Mouse (Mus musculus) kidney, adult 18-20 months (tissue): ENCODE measurements around the gene Gm28551.
"Not testable (repeated sequence)": the region's sequence is repeated elsewhere in the genome, so short reads cannot be mapped to it uniquely, and the experiment has no call there.

Source experiments
- DNase-seq: peaks from one replicate; pipeline ENCODE4 v3.0.0; 2021

The Gm28551 gene

DNA sequence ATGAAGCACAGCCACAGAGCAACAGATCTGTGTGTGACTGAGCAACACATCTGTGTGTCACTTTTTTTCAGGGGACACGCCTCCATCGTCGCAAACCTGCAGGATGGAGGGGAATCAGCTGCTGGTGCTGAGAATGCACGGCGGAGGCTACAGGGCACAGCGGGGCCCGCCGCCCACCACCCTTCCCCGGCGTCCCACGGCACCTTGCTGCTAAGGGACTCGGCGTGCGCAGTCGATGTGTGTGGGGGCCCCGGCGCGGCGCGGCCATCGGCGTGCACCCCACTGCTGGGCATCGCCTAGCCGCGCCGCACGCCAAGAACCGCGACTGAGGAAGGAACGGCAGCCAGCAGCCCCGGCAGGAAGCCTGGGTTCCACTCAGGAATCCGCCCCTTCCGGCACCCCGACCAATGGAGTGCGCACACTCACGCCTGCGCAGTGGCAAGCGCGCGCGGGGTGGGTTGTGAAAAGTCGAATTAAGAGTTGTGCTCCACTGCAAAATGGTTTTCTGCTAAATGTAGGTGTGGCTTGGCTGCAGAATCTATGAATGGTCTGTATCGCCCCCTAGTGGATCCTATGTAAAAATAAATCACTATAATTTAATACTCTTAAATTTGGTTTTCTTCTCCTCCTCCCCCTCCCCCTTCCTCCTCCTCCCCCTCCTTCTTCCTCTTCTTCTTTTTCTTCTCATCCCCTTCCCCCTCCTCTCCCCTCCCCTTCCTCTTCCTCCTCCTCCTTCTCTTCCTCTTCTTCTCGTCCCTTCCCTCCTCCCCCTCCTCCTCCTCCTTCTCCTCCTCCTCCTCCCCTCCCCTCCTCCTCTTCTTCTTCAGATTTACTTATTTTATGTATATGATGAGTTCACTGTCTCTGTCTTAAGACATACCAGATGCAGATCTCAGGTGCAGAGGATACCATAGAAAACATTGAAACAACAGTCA, at the start of gene Gm28551, which contains the start of the genes Asdurf and Asnsd1:
TSS of gene Gm28551 (minus strand) at position 341 of the 935 bp plus-strand sequence.
TSS of gene Asdurf (minus strand) at position 293 of the 935 bp plus-strand sequence.
TSS of gene Asnsd1 (minus strand) at position 426 of the 935 bp plus-strand sequence.
- peak; percentile 97 for DNase-seq

DNA sequence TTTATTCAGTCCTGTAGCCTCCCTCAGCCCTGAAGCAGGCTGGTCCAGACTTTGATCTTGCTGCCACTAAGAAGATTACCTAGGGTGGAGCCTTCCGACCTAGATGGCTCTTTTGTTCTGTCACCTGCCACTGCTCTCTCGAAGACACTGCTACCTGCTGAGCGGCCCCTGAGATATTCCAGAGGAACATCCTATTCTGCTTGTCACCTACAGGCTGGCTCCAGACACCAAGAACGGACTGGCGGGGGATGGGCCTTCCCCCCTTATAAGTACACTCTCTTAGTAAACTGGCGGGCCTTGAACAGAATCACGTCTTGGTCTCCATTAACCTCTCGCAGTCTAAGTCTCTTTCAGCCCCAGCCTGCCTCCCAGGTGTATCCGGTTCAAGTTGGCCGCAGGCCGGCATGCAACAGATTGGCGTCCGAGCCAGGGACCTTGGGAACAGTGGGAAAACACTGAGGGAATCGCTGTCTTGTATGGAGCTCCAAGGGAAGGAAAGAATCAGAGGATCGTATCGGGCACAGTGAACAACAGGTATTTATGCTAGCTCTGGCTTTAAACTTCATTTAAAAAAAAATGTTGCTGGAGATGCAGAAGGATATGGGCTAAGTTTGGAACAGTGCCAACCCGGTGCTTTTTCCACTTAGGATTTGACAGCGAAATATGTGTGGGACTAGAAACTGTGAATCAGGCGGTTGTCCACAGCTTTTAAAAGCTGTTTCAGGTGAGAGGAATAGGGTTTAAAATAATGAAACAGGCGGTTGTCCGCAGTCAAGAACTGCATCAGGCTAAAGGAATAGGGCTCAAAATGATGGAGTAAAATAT, 41.7 kb upstream of the Gm28551 start:
- not testable (repeated sequence) for DNase-seq

DNA sequence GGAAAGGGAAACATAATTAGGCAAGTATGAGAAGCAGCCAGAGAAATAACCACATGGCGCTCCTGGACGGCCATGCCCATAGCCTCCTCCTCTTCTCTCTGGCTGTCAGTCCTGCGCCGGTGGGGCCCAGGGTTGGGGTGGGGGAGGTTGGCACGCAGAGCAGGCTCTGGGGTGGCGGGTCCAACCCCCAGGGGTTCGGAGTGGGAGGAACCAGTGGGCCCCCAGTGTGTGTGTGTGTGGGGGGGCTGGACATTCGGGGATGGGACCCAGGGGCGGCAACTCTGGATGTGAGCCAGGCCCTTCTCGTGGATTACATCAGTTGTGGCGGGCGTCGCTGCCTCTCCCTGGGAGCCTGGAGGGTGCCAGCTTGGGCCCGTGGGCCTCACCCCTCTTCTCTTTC, 36.3 kb upstream of the Gm28551 start:
- DNase-seq: no peak

DNA sequence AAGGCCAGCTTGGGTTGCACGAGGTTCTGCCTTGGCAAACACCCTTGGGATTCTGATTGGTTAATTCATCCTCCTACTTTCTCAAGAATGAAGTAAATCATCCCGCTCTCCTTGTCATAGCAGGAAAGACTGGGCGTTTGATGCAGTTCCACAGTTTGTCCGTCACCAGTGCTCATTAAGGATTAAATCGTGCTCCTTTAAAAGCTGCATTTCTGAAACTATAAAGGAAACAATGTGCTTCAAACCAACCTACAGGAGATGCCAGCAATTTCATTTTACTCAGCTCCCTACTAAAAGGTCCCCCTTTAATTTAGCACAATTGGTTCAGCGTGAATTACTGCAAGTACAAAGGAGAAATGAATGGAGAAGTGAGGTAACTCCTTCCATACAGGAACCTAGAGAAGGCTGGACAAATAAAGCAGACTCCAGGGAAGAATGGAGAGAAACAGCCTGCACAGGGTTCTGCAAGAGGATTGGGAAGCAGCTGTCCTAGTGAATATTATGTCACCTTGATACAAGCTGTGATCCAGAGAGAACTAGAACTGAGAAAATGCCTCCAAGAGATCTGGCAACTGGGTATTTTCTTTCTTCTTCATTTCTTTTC, 31.7 kb upstream of the Gm28551 start:
- DNase-seq: no peak

DNA sequence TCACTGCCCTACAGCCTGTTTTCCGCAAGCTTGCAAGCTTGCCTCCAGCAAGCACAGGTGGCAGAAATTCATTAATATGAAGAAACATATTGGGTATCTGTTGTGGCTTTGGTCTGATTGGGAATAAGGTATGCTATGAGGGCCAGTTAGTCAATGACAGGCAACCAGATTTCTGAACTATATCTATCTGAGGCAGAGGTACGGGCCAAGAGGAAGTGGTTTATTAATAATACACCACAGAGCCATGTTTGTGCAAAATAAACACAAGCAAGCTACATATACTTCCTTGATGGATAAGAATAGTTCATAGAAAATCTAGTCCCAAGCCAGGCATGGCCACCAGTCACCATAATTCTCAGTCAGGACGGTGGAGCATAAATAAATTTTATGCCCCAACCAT, 25.3 kb upstream of the Gm28551 start:
- no peak for DNase-seq

DNA sequence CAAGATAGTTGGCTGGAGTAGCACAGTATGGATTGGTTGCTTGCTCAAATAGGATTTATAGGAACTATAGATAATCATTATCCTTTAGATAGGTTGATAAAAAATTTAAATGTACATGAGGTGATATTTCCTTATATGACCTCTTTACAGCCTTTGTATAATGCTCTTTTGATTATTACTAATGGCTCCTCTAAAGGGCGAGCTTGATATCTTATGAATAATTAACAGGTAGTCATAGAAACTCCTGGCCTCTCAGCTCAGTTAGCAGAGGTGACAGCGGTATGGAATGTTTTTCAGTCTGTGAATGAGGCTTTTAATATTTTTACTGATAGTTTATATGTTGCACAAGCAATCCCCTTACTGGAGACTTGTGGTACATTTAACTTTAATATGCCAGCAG, 23.5 kb upstream of the Gm28551 start:
- not testable (repeated sequence) for DNase-seq

DNA sequence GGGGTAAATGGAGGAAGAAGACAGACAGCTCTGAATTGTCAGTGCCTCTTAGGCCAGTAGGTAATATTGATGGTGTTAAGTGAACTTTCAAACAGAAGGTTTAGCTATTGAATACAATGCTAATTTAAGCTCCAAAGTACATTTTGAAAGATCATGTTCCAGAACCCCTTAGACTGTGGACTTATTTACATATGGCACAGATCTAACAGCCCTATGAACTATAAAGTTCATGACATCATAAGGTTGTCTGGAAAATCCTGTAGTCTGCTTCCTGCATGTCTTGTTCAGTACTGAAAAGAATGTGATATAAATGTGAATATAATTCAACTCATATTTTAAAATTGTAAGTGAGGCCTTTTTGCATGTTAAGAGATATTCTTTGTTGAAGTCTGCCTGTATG, 6.5 kb upstream of the Gm28551 start:
- DNase-seq: no peak

DNA sequence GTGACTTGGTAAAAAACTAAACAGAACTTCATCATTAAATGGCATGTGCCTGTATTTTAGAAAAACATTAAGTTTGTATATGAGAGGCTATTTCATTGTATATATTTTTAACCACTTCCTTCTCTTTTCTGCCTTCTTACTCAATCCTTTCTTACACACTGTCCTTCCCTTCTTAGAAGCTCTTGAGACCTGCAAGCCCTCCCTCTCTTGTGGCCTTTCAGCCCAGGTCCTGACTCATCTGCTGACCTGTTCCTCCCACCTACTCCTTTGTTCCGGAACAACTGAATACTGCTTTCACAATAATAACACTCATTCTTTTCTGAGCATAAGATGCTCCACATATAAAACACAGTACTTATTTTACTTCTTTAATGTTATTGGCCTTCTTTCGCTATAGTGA, 11.4 kb downstream of the Gm28551 start:
- no peak for DNase-seq

DNA sequence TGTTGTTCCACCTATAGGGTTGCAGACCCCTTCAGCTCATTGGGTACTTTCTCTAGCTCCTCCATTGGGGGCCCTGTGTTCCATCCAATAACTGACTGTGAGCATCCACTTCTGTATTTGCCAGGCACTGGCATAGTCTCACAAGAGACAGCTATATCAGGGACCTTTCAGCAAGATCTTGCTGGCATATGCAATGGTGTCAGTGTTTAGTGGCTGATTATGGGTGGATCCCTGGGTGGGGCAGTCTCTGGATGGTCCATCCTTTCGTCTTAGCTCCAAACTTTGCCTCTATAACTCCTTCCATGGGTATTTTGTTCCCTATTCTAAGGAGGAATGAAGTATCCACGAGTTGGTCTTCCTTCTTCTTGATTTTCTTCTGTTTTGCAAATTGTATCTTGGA, 15.1 kb downstream of the Gm28551 start:
- DNase-seq: not testable (repeated sequence)

DNA sequence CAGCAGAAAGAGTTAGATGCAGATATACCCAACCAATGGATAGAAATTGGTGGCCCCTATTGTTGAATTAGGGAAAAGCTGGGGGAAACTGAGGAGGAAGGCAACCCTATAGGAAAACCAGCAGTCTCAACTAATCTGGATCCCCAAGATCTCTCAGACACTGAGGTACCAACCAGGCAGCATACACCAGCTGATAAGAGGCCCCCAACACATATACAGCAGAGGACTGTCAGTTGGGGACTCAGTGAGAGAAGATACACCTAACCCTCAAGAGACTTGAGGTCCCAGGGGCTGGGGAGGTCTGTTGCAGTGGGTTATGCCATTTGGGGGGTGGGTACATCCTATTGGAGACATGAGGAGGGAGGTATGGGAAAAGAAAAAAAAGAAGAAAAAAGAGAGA, 17.0 kb downstream of the Gm28551 start:
- DNase-seq: no peak

DNA sequence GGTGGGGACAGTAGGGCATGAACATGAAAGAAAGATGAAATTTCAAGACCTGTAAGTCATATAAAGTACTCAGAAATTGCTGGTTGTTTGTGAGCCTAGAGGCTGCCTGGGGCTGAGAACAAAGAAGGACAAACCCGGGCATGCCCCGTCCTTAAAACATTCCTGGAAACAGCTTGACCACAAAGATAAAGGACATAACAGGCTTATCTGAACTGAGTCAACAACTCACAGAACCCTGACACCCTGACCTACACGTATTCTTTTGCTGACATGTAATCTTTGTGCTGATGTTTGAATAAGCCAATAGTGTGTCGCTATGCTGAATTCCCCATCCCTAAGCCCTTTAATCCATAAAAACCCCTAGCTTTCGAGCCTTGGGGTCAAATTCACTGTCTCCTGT, 18.9 kb downstream of the Gm28551 start:
- not testable (repeated sequence) for DNase-seq

DNA sequence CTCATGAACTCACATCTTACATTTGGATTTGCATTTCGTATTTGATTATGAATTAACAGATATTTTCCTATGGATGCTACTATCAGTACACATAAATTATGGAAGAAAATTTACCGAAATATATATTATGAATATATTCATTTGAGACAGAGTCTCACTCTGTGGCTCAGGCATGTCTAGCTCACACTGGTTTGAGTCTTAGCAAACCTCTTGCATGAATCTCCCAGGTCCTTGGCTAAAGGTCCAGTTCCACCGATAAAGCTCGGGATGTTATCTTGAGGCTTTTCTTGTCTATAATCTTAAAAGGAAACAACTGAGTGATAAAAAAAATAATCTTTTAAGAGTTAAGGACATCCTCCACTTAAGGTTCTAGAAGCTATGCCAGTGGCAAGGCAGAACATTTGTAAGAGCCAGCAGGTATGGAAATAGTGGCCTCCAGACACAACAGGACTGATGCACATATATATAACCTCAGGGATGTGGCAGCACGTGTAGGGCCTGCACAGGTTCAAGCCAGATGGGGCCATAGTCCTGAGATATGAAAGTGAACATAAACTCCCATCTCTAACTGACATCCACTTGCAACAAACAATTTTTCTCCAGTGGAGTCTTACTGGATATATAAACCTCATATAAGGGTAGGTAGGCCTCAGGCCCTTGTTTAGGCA, 27.5 kb downstream of the Gm28551 start:
- DNase-seq: no peak

DNA sequence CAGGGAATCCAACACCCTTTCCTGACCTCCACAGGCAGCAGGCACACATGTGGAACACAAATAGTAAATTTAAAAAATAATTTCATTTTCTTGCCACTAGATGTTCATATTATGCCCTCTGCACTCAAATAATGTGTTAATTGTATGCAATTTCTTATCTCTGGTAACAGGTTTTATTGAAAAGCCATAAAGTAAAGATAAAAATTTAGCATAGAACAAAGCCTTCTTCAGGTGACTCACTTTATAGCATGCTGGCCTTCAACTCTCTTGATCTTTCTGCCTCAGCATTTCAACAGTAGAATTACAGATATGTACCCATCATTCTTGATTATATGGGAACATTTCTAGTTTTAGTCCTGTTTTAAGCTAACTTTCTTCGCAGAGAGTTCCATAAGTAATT, 28.2 kb downstream of the Gm28551 start:
- no peak for DNase-seq

DNA sequence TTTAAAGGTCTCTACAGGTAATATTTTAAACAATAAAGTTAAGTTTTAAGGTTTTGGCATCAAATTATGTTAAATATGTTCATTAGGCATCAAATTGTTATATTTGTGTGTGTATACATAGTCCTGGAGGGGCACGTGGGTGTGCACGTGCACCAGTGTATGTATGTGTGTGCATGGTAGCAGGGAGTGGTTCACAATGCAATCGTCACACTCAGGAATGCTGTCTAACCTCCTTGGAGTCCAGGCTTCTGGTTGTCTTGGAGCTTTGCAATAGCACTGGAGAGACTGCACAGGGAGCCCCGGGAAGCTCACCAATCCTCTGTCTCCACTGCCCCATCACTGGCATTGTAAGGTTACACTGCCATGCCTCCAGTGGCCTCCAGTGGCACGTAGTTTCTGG, 29.2 kb downstream of the Gm28551 start:
- no peak for DNase-seq

DNA sequence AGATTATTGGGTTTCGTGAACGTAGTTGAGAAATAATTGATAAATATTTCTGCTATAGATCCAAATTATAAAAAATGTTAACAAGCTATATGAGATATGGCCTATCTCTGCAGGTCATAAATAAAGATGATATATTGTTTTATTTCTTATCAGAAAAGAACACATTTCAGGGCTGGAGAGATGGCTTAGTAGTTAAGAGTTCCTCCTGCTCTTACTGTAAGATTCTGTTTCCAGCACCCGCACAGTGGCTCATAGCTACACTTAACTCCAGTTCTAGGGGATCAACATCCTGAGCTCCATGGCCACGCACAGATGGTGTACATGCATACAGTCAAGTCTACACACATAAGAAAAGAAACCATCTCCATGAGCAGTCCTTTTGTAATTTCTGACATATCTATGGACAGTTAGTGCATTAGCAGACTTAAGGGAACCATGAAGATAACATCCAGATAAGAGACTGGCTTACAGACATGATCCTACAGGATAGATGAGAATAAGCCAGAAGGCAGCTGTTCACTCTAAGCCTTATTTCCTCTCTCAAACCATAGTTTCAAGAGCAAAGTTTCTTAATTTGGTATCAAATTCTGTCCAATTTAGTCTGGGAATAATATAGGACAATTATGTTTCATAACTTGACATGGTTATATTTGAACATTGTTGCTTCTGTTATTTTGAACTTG, 30.7 kb downstream of the Gm28551 start:
- no peak for DNase-seq

DNA sequence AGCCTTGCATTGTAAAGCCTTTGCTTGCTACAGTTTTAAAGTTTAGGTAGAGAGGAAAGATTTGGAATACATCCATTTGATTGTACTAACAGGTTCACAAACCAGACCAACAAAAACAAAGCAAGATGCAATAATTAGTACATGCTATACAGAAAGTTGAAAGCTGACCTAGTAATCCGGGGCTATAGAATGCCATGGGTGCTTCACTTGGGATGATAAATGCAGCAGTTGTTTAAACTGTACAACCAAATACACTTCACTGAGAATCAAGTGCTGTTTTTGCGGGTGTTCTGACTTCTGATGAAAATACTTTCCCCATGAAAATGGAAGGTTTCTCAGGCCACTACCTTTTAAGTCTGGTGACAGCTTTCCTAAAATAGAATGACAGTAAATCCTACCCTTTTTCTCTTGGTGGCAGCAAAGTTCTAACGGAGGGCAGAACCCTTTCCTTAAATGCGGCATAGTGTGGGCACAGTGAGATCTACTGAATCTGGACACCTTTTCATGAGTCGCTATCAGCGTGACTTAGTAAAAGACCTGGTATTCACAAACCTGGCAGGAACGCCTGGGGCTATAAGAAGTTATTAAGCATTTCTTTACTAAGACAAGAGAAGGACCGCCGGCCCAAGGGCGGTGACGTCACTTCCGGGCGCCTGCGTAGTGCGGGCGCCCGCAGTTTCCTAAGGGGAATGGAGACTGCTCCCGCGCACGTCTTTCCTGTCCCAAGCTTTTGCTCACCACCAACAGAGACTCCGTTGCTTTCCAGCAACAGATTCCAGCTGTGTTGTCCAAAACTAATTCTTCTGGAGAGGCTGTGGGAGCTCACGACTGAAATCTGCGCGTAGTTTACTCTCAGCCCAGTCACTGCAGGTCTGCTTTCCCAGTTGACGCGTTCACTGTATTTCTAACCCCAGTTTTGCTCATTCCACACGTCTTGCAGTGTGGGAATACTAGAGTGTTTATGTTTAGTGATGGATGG, 39.2 kb downstream of the Gm28551 start, which contains the start of gene Osgepl1:
TSS of gene Osgepl1 (plus strand) at position 636 of the 979 bp plus-strand sequence.
- peak; percentile 89 for DNase-seq

DNA sequence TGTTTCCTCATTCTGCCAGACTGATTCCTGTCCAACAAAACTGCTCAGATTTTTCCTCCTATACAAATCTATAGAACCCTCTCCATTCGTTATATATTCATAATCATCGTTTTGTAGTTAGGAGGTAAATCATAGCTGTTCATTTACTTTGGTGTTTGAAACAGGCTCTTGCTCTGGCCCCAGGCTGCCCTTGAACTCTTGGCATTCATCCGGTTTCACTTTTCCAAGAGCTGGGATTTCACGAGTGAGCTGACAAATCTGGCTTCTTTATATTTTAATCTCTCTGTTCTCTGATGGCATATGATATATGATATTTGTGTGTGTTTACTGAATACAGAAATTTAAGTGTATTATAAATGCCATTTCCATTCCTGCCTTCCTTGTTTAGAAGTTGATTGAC, 52.0 kb downstream of the Gm28551 start:
- DNase-seq: no peak

DNA sequence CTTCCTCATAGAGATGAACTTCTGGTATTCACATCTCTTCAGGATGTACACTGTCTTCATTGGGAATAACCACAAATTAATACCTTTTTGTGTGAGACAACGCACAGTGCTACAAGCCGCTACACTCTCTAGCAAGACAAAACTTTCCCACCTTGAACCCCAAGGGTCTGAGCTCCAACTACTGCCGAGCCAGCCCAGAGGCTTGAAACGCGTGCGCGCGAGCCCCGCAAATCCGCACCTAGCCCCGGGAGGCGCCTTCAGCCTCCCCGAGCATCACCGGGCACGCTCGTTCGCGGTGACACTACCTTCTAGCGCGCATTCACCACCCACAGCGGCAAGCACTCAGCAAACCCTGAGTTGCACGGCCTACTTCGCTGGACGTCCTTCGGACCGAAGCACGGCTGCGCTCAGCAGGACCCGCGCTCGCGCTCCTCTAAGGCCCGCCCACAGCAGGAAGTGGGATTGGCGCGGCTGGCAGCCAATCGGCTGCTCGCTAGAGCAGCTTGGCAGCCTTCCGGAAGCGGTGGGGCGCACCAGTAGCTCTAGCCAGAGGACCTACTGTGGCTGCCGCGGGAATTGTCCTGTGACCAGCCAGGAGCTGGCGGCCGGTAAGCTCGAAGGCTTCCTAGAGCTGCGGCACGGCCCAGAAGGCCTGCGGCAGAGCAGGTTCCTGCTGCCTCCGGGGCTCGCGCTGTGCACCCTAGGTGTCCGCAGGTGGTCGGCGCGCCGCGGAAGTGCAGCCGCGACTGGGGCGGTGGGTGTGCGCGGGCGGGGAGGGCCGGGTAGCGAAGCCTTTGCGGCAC, 55.7 kb downstream of the Gm28551 start, which contains the start of the genes Pms1, Ormdl1 and Gm28778:
TSS of gene Pms1 (minus strand) at position 438 of the 803 bp plus-strand sequence.
TSS of gene Ormdl1 (plus strand) at position 515 of the 803 bp plus-strand sequence.
TSS of gene Gm28778 (plus strand) at position 531 of the 803 bp plus-strand sequence.
- peak; percentile 98 for DNase-seq

DNA sequence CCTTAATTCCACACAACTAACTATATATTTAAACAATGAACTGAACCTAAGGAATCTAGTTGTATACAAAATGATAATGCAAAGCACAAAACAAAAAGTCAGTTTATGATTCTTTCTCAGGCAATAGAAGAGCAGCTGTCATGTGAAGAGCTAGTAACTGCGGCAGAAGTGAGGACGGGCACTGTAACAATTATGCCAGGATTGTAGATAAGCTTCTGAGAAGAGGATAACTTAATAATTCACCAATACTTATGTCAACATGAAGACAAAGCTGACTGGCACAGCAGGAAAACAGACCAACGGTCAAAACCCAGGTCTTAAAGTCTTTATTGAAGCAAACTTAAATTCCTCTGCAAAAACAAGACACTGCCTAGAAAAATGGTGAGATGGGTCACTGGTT, 61.3 kb downstream of the Gm28551 start:
- DNase-seq: no peak
